Mouse (Mus musculus) liver, embryonic 16.5 days (tissue): ENCODE measurements around the gene Psmc3ip. TPM values are rescaled to one million over a fixed set of nuclear protein-coding genes. Genes with fewer than 3 reads are reported as not detected.
A peak's percentile ranks its signal among the peaks of the same experiment; 100 is the strongest.

Experiments used
- ATAC-seq: fragments of 200-750 bp; cut with Nextera tagmentation; 2 replicates; pipeline ENCODE4 v1.8.0; 2017; ENCODE audit warnings: low read depth, mild to moderate bottlenecking, moderate number of reproducible peaks, moderate library complexity
- H3K27ac ChIP-seq: fragments of 300-500 bp; sonication (generic); 2 replicates; pipeline ENCODE4 v1.5.1; 2014; ENCODE audit warnings: mild to moderate bottlenecking, low read length
- H3K27me3 ChIP-seq: fragments of 300-500 bp; sonication (generic); 2 replicates; pipeline ENCODE4 v1.6.1; 2014; ENCODE audit warnings: low read depth, low read length, mixed read lengths; ENCODE audit not compliant: control insufficient read depth, insufficient read depth
- H3K36me3 ChIP-seq: fragments of 300-500 bp; sonication (generic); 2 replicates; pipeline ENCODE4 v1.6.1; 2014; ENCODE audit warnings: mild to moderate bottlenecking; ENCODE audit not compliant: control insufficient read depth, insufficient read depth
- H3K4me1 ChIP-seq: fragments of 300-500 bp; sonication (generic); 2 replicates; pipeline ENCODE4 v1.6.1; 2014; ENCODE audit warnings: low read depth, low read length, mixed read lengths; ENCODE audit not compliant: control insufficient read depth
- H3K4me2 ChIP-seq: fragments of 300-500 bp; sonication (generic); 2 replicates; pipeline ENCODE4 v1.6.1; 2014; ENCODE audit warnings: low read depth, low read length, mixed read lengths
- H3K4me3 ChIP-seq: fragments of 300-500 bp; sonication (generic); 2 replicates; pipeline ENCODE4 v1.5.1; 2014; ENCODE audit warnings: low read depth, mild to moderate bottlenecking, low read length
- H3K9ac ChIP-seq: fragments of 300-500 bp; sonication (generic); 2 replicates; pipeline ENCODE4 v1.6.1; 2014; ENCODE audit warnings: low read depth, low read length
- H3K9me3 ChIP-seq: fragments of 300-500 bp; sonication (generic); replicated peaks from 2 replicates; pipeline ENCODE4 v1.6.1; 2016; ENCODE audit warnings: low read length; ENCODE audit not compliant: control insufficient read depth
- WGBS: fragments of 180-500 bp; shearing (Covaris S2); extraction: QIAGEN DNeasy Blood & Tissue Kit; methylation state at CpG from one replicate; pipeline ENCODE4 v1.1.7; 2014; ENCODE audit not compliant: insufficient replicate concordance; 5-methylcytosine and 5-hydroxymethylcytosine counted together
- polyA plus RNA-seq: library from polyadenylated mRNA; unstranded; fragments of >200 nt; fragmentation: Nextera tagmentation; extraction: Ambion mirVana; gene quantifications from 2 replicates; pipeline ENCODE4 v1.2.1, GENCODE M21; 2015

Gene Psmc3ip
- polyA plus RNA-seq, 1 experiment from 2014 or later, result 11.7 TPM

DNA sequence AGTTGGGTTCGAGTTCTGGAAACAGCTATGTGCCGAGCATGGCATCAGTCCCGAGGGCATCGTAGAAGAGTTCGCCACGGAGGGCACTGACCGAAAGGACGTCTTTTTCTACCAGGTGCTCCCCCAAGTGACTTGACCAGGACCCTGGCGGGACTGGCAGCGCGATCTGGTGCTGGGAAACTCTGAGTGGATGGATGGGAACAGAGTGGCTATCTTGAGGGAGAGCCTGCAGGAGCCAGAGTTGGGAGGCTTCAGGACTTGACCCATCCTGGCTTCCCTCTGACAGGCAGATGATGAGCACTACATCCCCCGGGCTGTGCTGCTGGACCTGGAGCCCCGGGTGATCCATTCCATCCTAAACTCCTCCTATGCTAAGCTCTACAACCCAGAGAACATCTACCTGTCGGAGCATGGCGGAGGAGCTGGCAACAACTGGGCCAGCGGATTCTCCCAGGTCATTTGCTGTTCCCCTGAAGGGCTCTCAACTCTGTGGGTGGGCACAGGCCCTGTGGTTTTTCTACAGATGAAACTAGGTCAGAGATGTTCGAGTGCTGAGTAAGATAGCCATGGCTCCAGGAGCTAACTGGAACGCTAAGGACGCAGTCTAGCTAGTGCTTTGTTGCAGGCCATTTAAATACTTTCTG lies 25.4 kb upstream of the Psmc3ip start:
- H3K9ac ChIP-seq, result peak overlapping the region; percentile 80
- H3K9me3 ChIP-seq, result no peaks in the 10 kb centered on the region
- peaks cover 24% of the 10 kb centered on the region for H3K4me1 ChIP-seq
- peaks cover 6% of the 10 kb centered on the region for H3K36me3 ChIP-seq
- peak overlapping the region; percentile 92 for H3K27ac ChIP-seq
- H3K4me3 ChIP-seq, result peak overlapping the region; percentile 79
- H3K27me3 ChIP-seq, result no peaks in the 10 kb centered on the region
- ATAC-seq, result no peak
- H3K4me2 ChIP-seq, result peak overlapping the region; percentile 80
- 20% methylated on average over 19 of the region's 19 CpGs for WGBS

- Histone ChIP-seq H3K4me1 (peaks cover 24% of the 10 kb centered on the region), H3K36me3 (peaks cover 6% of the 10 kb centered on the region), H3K4me3 (peak within 1 kb of the TSS; percentile 79), H3K27me3 (no peaks in the 10 kb centered on the region), H3K4me2 (peak within 1 kb of the TSS; percentile 80), H3K27ac (peak within 1 kb of the TSS; percentile 92), H3K9me3 (no peaks in the 10 kb centered on the region), H3K9ac (peak within 1 kb of the TSS; percentile 83)
- peak; percentile 95 for ATAC-seq
- under 1% methylated on average over 61 of the region's 61 CpGs for WGBS
Observed at GRCm38 (mm10) chr11:101119761-101120544, 24.7 kb upstream of the Psmc3ip start, which contains the start of the genes Retreg3 and Tubg1. TSS of gene Retreg3 (minus strand) at chr11:101119893. TSS of gene Tubg1 (plus strand) at chr11:101119938.

DNA sequence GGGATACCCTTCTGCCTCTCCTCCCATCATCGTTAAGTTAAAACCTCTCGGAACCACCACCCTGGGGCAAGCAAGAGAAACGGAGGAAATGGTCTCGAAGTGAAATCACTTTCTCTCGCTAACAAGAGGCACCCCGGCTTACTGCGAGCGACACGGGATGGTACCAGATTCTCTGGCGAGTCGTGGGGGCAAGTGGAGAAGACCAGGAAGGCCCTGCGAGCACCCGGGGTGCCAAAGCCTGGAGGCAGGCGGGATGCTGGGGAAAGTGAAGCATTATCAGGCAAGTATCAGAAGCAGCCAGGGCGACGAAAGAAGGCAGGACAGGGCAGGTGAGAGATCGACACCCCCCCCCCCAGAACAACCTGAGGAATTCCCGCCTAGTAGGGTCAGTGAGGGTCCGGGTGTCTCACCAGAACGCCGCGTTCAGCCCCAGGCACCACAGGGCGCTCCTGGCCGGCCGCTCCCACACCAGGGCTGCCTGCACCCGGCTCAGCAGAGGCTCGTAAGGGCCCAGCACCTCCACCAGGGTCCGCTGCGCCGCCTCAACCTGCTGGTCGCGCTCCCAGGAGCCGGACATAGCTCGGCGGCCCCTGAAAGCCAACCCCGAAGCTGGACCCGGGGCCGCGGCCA lies 24.0 kb upstream of the Psmc3ip start:
- Histone ChIP-seq H3K9ac (peak overlapping the region; percentile 83), H3K4me3 (peak overlapping the region; percentile 79), H3K4me2 (peak overlapping the region; percentile 77), H3K27ac (peak overlapping the region; percentile 91), H3K4me1 (peaks cover 24% of the 10 kb centered on the region), H3K27me3 (no peaks in the 10 kb centered on the region), H3K36me3 (peaks cover 6% of the 10 kb centered on the region), H3K9me3 (no peaks in the 10 kb centered on the region)
- under 1% methylated on average over 39 of the region's 39 CpGs for WGBS
- peak; percentile 65 for ATAC-seq

- H3K4me2 ChIP-seq, result peak overlapping the region; percentile 77
Observed at GRCm38 (mm10) chr11:101118105-101118504, 22.9 kb upstream of the Psmc3ip start.

GRCm38 (mm10) chr11:101115564-101115963 lies 20.3 kb upstream of the Psmc3ip start:
- peaks cover 14% of the 10 kb centered on the region for H3K4me1 ChIP-seq

More at GRCm38 (mm10) chr11:101118105-101118504, 22.9 kb upstream of the Psmc3ip start:
- Histone ChIP-seq H3K9ac (peak overlapping the region; percentile 83), H3K27ac (peak overlapping the region; percentile 1; the same call in 1 of the 2 replicates), H3K4me1 (peaks cover 24% of the 10 kb centered on the region), H3K36me3 (peaks cover 6% of the 10 kb centered on the region), H3K4me3 (peak overlapping the region; percentile 79), H3K27me3 (no peaks in the 10 kb centered on the region), H3K9me3 (no peaks in the 10 kb centered on the region)
- WGBS, result 23% methylated on average over 4 of the region's 4 CpGs
- ATAC-seq, result no peak

GRCm38 (mm10) chr11:101112186-101112585 lies 16.9 kb upstream of the Psmc3ip start:
- Histone ChIP-seq H3K4me3 (no peak overlapping the region), H3K4me2 (no peak overlapping the region), H3K9ac (no peak overlapping the region), H3K27ac (no peak overlapping the region), H3K36me3 (peaks cover 2% of the 10 kb centered on the region; the same call in 1 of the 2 replicates), H3K27me3 (no peaks in the 10 kb centered on the region), H3K4me1 (peaks cover 3% of the 10 kb centered on the region; the same call in 1 of the 2 replicates), H3K9me3 (no peaks in the 10 kb centered on the region)
- ATAC-seq, result no peak
- 89% methylated on average over 3 of the region's 3 CpGs for WGBS

More at GRCm38 (mm10) chr11:101115564-101115963, 20.3 kb upstream of the Psmc3ip start:
- Histone ChIP-seq H3K27ac (no peak overlapping the region), H3K9ac (no peak overlapping the region), H3K36me3 (peaks cover 2% of the 10 kb centered on the region; the same call in 1 of the 2 replicates), H3K27me3 (no peaks in the 10 kb centered on the region), H3K4me2 (no peak overlapping the region), H3K9me3 (no peaks in the 10 kb centered on the region), H3K4me3 (no peak overlapping the region)
- 70% methylated on average over 2 of the region's 2 CpGs for WGBS
- no peak for ATAC-seq

- Histone ChIP-seq H3K36me3 (no peaks in the 10 kb centered on the region), H3K9me3 (no peaks in the 10 kb centered on the region), H3K9ac (no peak overlapping the region), H3K27ac (no peak overlapping the region), H3K4me2 (no peak overlapping the region), H3K27me3 (no peaks in the 10 kb centered on the region), H3K4me3 (no peak overlapping the region), H3K4me1 (peaks cover 3% of the 10 kb centered on the region; the same call in 1 of the 2 replicates)
- 82% methylated on average over 4 of the region's 4 CpGs for WGBS
- ATAC-seq, result no peak
Observed at GRCm38 (mm10) chr11:101111178-101111577, 15.9 kb upstream of the Psmc3ip start.

DNA sequence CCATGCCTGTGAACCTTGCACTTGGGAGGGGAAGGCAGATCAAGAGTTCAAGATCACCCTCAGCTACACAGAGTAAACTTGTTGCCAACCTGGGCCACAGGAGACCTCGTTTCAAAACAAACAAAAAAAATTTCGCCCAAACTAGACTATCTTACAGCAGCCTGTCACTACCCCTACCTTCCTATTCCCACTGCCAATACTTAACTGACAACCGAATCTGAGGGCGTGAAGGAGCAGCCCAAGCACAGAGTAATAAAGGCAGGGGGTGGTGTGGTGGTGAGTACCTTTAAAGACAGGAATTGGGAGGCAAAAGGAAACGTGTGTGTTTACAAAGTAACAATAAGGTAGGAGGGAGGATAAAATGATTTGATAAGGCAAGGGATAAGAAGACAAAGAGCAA lies 15.5 kb upstream of the Psmc3ip start:
- Histone ChIP-seq H3K9ac (no peak overlapping the region), H3K4me3 (no peak overlapping the region), H3K4me2 (no peak overlapping the region), H3K27me3 (no peaks in the 10 kb centered on the region), H3K4me1 (no peaks in the 10 kb centered on the region; the same call in 1 of the 2 replicates), H3K27ac (no peak overlapping the region), H3K36me3 (peaks cover 2% of the 10 kb centered on the region; the same call in 1 of the 2 replicates), H3K9me3 (no peaks in the 10 kb centered on the region)
- no peak for ATAC-seq
- whole genome bisulfite sequencing, result 51% methylated on average over 5 of the region's 5 CpGs
